Mouse (Mus musculus) liver, postnatal 0 days (tissue): ENCODE measurements around the gene Prss16. TPM values are rescaled to one million over a fixed set of nuclear protein-coding genes. Genes with fewer than 3 reads are reported as not detected.
"Not testable (repeated sequence)": the region's sequence is repeated elsewhere in the genome, so short reads cannot be mapped to it uniquely, and the experiment has no call there.

Experiments used
- ATAC-seq: fragments of 200-750 bp; cut with Nextera tagmentation; 2 replicates; pipeline ENCODE4 v1.8.0; 2017; ENCODE audit warnings: mild to moderate bottlenecking, moderate library complexity
- DNase-seq: peaks from one replicate; pipeline ENCODE4 v3.0.0-alpha.2; 2016
- H3K27ac ChIP-seq: fragments of 300-500 bp; sonication (generic); 2 replicates; pipeline ENCODE4 v1.5.1; 2014; ENCODE audit warnings: antibody characterized with exemption, moderate library complexity, mild to moderate bottlenecking, low read depth
- H3K27me3 ChIP-seq: fragments of 300-500 bp; sonication (generic); 2 replicates; pipeline ENCODE4 v1.6.1; 2014; ENCODE audit warnings: low read length, control low read depth, mixed read lengths; ENCODE audit not compliant: insufficient read depth
- H3K36me3 ChIP-seq: fragments of 300-500 bp; sonication (generic); replicated peaks from 2 replicates; pipeline ENCODE4 v1.6.1; 2014; ENCODE audit warnings: mild to moderate bottlenecking, control low read depth, low read length, moderate library complexity, mixed read lengths; ENCODE audit not compliant: insufficient read depth
- H3K4me1 ChIP-seq: fragments of 300-500 bp; sonication (generic); 2 replicates; pipeline ENCODE4 v1.6.1; 2014; ENCODE audit warnings: antibody characterized with exemption, mild to moderate bottlenecking, control low read depth; ENCODE audit not compliant: insufficient read depth
- H3K4me2 ChIP-seq: fragments of 300-500 bp; sonication (generic); 2 replicates; pipeline ENCODE4 v1.6.1; 2014; ENCODE audit warnings: low read depth, mild to moderate bottlenecking, low read length, moderate library complexity, mixed read lengths
- H3K4me3 ChIP-seq: fragments of 300-500 bp; sonication (generic); 2 replicates; pipeline ENCODE4 v1.5.1; 2014; ENCODE audit warnings: low read depth, low read length
- H3K9ac ChIP-seq: fragments of 300-500 bp; sonication (generic); replicated peaks from 2 replicates; pipeline ENCODE4 v1.6.1; 2014; ENCODE audit warnings: mild to moderate bottlenecking, moderate library complexity
- H3K9me3 ChIP-seq: fragments of 300-500 bp; sonication (generic); 2 replicates; pipeline ENCODE4 v1.6.1; 2016; ENCODE audit warnings: mild to moderate bottlenecking, control low read depth, low read length, mixed read lengths
- CTCF ChIP-seq: sonication (generic); IDR thresholded peaks from 2 replicates; pipeline ENCODE4 v1.5.1; 2016; ENCODE audit warnings: antibody characterized with exemption, low read depth
- EP300 ChIP-seq: IDR thresholded peaks from 2 replicates; pipeline ENCODE4 v1.6.1; 2016; ENCODE audit warnings: antibody characterized with exemption, low read depth, mild to moderate bottlenecking
- WGBS: fragments of 180-500 bp; shearing (Covaris S2); extraction: QIAGEN DNeasy Blood & Tissue Kit; methylation state at CpG from one replicate; pipeline ENCODE4 v1.1.7; 2014; ENCODE audit not compliant: insufficient replicate concordance; 5-methylcytosine and 5-hydroxymethylcytosine counted together
- polyA plus RNA-seq: library from polyadenylated mRNA; unstranded; fragments of >200 nt; fragmentation: Nextera tagmentation; extraction: Ambion mirVana; gene quantifications from 2 replicates; pipeline ENCODE4 v1.2.1, GENCODE M21; 2015

Prss16 gene
- polyA plus RNA-seq, 1 experiment from 2014 or later: 0.92 TPM

DNA sequence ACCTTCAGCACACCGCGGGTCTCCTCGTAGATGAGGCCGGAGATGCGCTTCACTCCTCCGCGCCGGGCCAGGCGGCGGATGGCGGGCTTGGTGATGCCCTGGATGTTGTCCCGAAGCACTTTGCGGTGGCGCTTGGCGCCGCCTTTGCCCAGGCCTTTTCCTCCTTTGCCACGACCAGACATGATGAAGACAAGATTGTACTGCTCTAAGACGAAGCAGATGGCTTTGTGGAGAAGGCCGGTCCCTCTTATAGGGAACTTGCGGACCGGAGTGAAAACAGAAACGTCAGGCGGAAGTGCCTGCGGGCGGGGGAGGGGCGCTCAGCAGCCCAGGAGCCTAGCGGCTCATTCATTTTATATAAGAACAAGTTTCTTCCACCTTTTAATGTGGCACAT lies 31.6 kb upstream of the Prss16 start, which contains the start of gene Hist1h4i:
Gene Hist1h4i, minus strand, starts transcription at position 221 of the 395 bp plus-strand sequence.
- H3K27me3 ChIP-seq, H3K9me3 ChIP-seq, H3K36me3 ChIP-seq: not testable (repeated sequence)
- Histone ChIP-seq H3K27ac (peak within 1 kb of the TSS; percentile 96), H3K9ac (peak within 1 kb of the TSS; percentile 74), H3K4me1 (peaks cover 17% of the 10 kb centered on the region), H3K4me3 (peak within 1 kb of the TSS; percentile 54), H3K4me2 (peak within 1 kb of the TSS; percentile 80)
- peak; percentile 93 for TF ChIP-seq EP300
- 1% methylated on average over 23 of the region's 27 CpGs for whole genome bisulfite sequencing
- ATAC-seq: peak; percentile 52
- peak; percentile 94 for DNase-seq

DNA sequence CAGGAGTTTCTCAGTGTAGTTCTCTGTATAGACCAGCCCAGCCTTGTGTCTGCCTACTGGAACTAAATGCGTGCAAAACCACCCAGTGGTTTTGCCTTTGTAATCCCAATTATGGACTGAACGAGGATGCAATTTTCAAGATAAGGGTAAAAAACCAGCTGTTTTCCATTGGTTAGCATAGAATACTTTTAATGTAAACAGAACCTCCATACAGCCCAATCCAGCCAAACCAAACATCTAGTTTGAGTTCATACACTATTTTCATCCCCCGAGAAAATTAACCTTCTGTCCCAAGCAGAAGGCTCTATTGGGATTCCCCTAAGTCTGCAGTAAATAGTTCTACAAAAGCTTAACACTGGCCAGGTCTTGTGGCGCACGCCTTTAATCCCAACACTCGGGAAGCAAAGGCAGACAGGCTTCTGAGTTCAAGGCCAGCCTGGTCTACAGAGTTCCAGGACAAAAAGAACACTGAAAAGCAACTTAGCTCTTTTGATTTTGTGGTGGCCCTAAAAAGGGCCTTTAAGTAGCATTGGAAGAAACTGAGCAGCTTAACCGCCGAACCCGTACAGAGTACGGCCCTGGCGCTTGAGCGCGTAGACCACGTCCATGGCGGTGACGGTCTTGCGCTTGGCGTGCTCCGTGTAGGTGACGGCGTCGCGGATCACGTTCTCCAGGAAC lies 31.1 kb upstream of the Prss16 start:
- DNase-seq: peak; percentile 62
- H3K27ac ChIP-seq: peak overlapping the region; percentile 96
- no peaks in the 10 kb centered on the region for H3K36me3 ChIP-seq
- peak; percentile 10 for ATAC-seq
- 1% methylated on average over 17 of the region's 24 CpGs for WGBS
- peak overlapping the region; percentile 69 for H3K9ac ChIP-seq
- no peaks in the 10 kb centered on the region for H3K9me3 ChIP-seq
- H3K4me2 ChIP-seq: peak overlapping the region; percentile 80
- no peak for TF ChIP-seq CTCF
- TF ChIP-seq EP300: 0 out of 2 replicates have a peak, but pooled peaks have one; percentile 28
- H3K27me3 ChIP-seq: no peaks in the 10 kb centered on the region
- peaks cover 18% of the 10 kb centered on the region for H3K4me1 ChIP-seq
- H3K4me3 ChIP-seq: peak overlapping the region; percentile 54

DNA sequence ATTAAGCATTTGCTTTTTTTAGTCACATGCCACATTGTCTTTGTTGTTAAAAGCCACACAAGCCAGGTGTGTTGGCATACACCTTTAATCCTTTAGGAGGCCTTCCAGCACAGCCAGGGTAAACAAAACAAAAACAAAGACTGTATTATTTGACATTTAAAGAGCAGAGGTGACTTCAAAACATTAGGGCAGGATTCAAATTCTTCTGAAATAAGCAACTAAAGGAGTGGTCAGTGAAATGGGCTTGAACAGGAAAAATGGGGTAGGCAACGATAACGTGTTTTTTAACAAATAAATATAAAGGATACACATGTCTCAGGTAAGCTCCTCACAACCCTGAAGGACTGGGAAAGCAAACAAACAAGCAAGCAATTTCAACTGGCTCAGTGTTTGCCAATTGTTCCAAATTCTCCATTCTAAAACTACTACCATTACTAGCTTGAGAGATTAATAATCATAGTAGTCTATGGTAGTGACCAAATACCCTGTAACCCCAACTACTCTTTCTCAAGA lies 30.5 kb upstream of the Prss16 start:
- WGBS: 7% methylated on average over 2 of the region's 2 CpGs
- H3K36me3 ChIP-seq: no peaks in the 10 kb centered on the region
- H3K4me1 ChIP-seq: peaks cover 18% of the 10 kb centered on the region
- TF ChIP-seq CTCF (no peak), EP300 (no peak)
- peak overlapping the region; percentile 69 for H3K9ac ChIP-seq
- H3K27me3 ChIP-seq: no peaks in the 10 kb centered on the region
- no peak for DNase-seq
- H3K9me3 ChIP-seq: no peaks in the 10 kb centered on the region
- ATAC-seq: no peak
- peak overlapping the region; percentile 96 for H3K27ac ChIP-seq
- H3K4me3 ChIP-seq: peak overlapping the region; percentile 54
- H3K4me2 ChIP-seq: peak overlapping the region; percentile 80

GRCm38 (mm10) chr13:22039364-22039763 lies 29.8 kb upstream of the Prss16 start:
- no peaks in the 10 kb centered on the region for H3K36me3 ChIP-seq
- DNase-seq: no peak
- H3K27me3 ChIP-seq: no peaks in the 10 kb centered on the region
- peaks cover 18% of the 10 kb centered on the region for H3K4me1 ChIP-seq
- no peaks in the 10 kb centered on the region for H3K9me3 ChIP-seq
- WGBS: 64% methylated on average over 5 of the region's 5 CpGs
- peak overlapping the region; percentile 54; the same call in 1 of the 2 replicates for H3K4me3 ChIP-seq
- ATAC-seq: no peak
- TF ChIP-seq CTCF (no peak), EP300 (no peak)
- peak overlapping the region; percentile 96 for H3K27ac ChIP-seq
- peak overlapping the region; percentile 80 for H3K4me2 ChIP-seq
- no peak overlapping the region; the same call in 1 of the 2 replicates for H3K9ac ChIP-seq

DNA sequence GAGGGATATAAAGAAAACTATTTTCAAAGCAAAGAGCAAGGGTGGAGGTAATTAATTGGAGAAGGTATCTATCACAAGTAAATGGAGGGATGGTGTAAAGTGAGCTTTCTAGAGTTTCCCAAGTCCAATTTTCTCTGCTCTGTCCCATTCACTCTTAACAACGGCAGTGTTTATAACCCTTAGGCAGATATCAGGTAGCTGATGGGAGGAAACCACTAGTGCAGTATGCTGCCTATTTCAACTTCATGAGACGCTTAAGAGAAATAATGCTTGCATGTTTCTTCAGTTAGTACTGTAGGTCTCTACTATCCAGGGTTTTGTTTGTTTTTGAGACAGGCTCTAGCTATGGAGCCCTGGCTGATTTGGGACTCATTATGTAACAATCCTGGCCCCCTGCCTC lies 27.9 kb upstream of the Prss16 start:
- Histone ChIP-seq H3K4me3 (peak overlapping the region; percentile 60; the same call in 1 of the 2 replicates), H3K9me3 (no peaks in the 10 kb centered on the region), H3K27ac (peak overlapping the region; percentile 96), H3K4me2 (peak overlapping the region; percentile 78), H3K9ac (peak overlapping the region; percentile 79), H3K27me3 (no peaks in the 10 kb centered on the region), H3K4me1 (peaks cover 26% of the 10 kb centered on the region), H3K36me3 (no peaks in the 10 kb centered on the region)
- ATAC-seq: no peak
- no peak for DNase-seq
- TF ChIP-seq EP300 (no peak), CTCF (no peak)
- 59% methylated on average over 2 of the region's 2 CpGs for WGBS

GRCm38 (mm10) chr13:22036986-22037385 lies 27.4 kb upstream of the Prss16 start:
- H3K27me3 ChIP-seq: no peaks in the 10 kb centered on the region
- ATAC-seq (no peak), DNase-seq (no peak)
- H3K9ac ChIP-seq: peak overlapping the region; percentile 79
- no peaks in the 10 kb centered on the region for H3K36me3 ChIP-seq
- H3K27ac ChIP-seq: peak overlapping the region; percentile 96
- WGBS: 59% methylated on average over 3 of the region's 3 CpGs
- H3K4me2 ChIP-seq: peak overlapping the region; percentile 78
- H3K9me3 ChIP-seq: no peaks in the 10 kb centered on the region
- H3K4me3 ChIP-seq: peak overlapping the region; percentile 60
- peaks cover 23% of the 10 kb centered on the region for H3K4me1 ChIP-seq
- TF ChIP-seq EP300 (no peak), CTCF (no peak)
